Mouse (Mus musculus): Measurements from ENCODE around the gene Fxyd7.

Fxyd7 gene

GRCm38 (mm10) chr7:31050921-31051320 is 346 bp downstream of the Fxyd7 start:
- no peak for DNase-seq (ENCODE audit: low spot score)

- DNase-seq (ENCODE audit: low spot score): no peak
These were observed 780 bp downstream of the Fxyd7 start for GRCm38 (mm10) chr7:31050487-31050886.

DNA sequence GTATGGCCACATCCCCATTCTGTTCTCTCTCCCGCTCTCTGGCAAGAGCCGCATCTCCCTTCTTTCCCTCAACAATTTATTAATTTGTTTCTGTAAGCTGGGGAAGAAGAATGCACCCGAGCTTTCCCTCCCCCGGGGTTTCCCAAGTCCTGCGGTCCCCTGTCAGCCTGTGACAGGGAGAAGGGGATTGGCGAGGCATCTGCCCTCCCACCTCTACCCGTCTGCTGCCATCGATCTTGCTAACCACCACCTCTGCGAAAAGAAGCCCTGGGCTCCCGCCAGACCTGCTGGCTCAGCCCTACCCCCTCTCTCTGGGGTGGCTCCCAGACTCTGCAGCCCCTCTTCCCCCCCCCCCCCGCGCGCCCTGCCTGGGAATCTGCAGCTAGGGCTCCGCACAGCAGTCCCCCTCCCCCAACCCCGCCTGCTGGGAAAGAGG is 1.4 kb downstream of the Fxyd7 start:
- DNase-seq (ENCODE audit: low spot score): no peak

- DNase-seq (ENCODE audit: low spot score): no peak
These were observed 2.0 kb downstream of the Fxyd7 start for GRCm38 (mm10) chr7:31049135-31049845.

GRCm38 (mm10) chr7:31042431-31042910 is 8.8 kb downstream of the Fxyd7 start, which contains the start of gene Fxyd5:
Gene Fxyd5 (minus strand): TSS chr7:31042481.
- DNase-seq (ENCODE audit: low spot score): no peak

DNA sequence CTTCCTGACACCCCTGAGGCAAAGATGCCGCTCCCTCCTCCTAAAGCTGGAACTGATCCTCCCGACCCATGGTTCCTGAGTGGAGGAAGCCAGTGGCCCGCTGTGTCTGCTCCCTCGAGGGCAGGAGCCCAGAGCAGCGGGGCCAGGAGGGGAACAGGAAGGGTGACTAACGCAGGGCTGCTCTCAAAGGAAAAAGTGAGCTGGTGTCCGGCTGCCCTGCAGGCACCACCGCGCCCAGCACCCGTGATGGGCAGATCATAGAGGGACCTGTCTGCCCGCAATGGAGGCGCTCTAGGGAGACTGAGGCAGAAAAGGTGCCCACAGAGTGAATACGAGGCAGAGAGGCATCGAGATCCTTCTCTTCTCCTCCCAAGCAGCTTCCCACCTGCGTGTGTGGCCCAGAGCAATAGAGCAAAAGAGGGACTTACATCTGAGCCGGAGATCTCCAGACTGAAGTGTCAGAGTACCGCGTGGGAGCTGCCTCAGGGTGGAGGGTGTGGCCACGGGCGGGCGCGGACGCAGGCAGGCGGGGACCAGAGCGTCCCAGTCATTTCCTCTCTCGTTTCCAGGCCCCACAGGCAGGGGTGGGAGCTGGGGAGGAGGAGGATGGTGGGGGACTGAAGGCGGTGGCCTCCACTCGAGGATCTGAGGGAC is 9.5 kb downstream of the Fxyd7 start:
- DNase-seq (ENCODE audit: low spot score): no peak

DNA sequence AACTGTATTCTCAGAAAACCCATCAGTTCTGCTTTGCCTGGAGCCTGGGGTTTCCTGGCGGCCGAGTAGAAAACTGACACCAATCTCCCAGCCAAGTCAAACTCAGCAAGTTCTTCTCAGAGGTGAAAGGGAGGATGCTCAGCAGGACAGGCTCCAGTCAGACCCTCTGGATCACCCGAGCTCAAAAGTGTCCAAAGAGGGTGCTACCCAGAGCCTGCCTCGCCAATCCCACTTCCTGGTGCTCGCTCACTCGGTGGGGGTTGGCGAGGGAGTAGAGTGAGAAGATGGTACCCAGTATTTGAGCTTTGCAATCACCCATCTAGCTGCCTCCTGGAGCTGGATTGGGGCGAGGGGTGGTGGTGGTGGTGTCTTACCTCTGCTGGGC is 10.3 kb downstream of the Fxyd7 start:
- no peak for DNase-seq (ENCODE audit: low spot score)

DNA sequence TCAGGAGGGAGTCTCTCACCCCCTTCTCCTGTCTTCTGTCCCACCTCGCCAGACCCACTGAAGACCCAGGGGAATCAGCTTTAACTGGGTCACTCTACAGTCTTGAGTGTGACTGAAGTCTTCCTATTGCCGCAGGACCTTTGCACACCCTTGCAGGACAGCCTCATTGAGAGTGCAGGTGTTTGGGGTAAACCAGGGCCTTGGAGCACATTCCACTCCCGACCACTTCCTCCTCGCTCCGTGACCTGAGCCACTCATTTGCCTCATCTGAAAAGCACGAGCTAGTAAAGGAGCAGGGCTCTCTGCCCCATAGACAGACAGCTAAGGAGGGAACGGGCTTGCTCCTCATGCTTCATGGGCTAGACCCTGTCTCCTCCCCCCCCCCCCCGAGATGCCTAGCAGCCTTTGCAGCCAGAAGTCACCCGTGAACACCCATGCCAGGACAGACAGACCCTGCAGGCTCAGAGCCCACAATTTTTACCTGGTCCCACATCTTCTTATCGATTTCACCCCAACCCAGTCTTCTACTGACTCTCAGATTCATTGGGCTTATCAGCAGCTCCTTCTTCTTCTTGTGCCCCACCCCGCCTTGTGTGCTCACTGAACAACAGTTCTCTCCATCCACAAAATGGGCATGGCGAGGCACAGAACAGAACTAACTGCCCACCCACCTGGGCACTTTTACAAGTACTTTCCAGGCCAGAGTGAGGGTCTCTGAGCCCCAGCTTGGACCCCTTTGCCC is 10.8 kb downstream of the Fxyd7 start:
- DNase-seq (ENCODE audit: low spot score): no peak

DNA sequence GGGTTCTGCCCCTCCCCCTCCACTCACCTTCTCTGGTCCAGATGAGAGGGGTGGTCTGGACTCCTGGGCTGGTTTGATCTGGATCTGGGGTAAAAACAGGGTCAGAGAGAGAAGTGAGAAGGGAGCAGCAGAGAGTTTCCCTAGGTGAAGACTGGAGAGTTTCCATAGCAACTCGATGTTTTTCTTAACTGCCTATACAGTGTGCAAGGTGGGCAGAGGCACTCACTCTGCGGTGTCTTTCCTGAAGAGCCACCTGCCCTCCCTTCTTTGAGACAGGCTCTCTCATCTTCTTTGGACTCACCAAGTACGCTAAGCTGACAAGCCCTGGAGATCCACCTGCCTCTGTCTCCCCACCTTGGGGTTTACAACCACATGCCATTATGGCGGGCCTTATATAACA is 12.3 kb downstream of the Fxyd7 start:
- no peak for DNase-seq (ENCODE audit: low spot score)

- no peak for DNase-seq (ENCODE audit: low spot score)
These were observed 13.6 kb downstream of the Fxyd7 start for GRCm38 (mm10) chr7:31037675-31038074.

- DNase-seq (ENCODE audit: low spot score): no peak
These were observed 14.3 kb downstream of the Fxyd7 start for GRCm38 (mm10) chr7:31036917-31037316.

GRCm38 (mm10) chr7:31035291-31035690 is 16.0 kb downstream of the Fxyd7 start:
- DNase-seq (ENCODE audit: low spot score): no peak

GRCm38 (mm10) chr7:31034789-31035188 is 16.5 kb downstream of the Fxyd7 start:
- DNase-seq (ENCODE audit: low spot score): no peak

DNA sequence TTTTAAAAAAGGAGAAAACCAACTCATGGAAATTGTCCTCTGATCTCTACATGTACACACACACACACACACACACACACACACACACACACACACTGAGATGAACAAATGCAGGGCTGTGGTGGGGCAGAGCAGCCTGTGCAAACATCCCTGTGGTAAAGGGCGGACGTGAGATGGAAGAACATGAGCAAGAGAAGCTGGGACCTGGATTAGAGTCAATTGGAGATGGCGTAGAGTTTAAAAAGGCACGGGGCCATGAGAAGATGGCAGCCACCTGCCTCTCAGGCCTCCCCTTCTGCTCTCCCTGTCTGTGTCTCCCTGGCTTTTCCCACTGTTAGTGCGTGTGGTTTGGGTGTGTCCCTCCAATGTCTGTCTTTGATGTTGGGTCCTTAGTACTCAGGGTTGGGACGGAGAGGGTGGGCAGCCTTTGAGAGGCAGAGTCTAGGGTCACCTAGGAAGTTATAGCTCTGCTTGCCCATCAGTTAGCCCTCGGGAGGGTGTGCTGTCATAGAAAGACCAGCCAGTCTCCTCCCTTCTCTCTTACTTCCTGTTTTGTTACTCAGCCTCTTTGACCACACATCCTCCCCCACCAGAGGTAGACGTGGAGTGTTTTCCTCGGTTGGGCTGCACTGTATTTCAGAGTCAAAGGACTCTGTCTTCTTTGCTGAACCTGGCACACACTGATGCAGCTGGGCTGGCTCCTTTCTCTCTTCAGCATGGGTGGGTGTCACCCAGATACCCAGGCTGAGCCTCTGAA is 17.7 kb downstream of the Fxyd7 start:
- DNase-seq (ENCODE audit: low spot score): no peak

DNA sequence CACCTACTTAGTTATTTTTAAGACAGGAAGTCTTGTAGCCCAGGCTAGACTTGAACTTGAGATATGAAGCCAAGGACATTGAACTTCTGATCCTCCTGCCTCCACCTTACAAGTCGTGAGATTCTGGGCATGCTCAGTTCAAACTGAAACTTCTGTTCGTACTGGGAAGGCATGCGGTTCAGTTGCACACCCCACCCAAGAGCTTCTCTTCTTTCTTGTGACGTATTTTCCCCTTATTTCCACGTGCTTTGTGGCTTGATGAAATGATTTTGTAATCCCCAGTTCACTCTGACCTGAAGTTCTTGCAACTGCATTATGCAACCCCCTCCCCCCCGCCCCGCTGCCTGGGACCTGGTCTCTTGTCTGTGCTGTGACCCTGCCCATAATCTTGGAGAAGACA is 19.5 kb downstream of the Fxyd7 start:
- DNase-seq (ENCODE audit: low spot score): no peak

DNA sequence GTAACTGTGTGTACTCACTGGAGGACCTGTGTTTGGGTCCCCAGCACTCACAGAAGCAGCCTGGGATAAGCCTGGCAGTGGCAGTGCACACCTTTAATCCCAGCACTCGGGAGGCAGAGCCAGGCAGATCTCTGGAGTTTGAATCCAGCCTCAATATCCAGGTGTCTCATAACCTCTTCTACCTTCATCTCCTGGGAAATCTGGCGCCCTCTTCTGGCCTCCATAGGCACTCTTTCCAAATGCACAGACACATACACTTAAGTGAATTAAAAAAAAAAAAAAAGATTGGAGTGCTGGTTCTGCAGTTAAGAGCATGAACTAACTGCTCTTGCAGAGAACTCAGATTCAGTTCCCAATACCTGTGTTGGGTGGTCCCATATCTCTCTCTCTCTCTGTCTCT is 20.6 kb downstream of the Fxyd7 start:
- no peak for DNase-seq (ENCODE audit: low spot score)

DNA sequence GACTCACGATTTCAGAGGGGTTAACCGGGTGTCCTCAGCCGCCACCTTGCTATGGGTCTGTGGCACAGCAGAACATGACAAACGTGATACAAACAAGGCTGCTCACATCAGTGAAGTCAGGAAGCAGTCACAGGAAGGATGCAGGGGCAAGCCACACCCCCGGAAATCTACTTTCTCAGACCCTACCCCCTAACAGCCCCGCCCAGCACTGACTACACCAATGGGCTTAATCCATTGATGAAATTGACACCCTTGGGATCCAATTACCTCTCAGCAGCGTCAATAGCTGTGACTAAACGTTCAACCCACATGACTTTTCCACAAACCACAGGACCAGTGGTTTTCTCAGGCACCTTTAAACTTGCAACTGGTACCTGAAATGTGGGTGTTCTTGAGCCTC is 22.7 kb downstream of the Fxyd7 start:
- no peak for DNase-seq (ENCODE audit: low spot score)

DNA sequence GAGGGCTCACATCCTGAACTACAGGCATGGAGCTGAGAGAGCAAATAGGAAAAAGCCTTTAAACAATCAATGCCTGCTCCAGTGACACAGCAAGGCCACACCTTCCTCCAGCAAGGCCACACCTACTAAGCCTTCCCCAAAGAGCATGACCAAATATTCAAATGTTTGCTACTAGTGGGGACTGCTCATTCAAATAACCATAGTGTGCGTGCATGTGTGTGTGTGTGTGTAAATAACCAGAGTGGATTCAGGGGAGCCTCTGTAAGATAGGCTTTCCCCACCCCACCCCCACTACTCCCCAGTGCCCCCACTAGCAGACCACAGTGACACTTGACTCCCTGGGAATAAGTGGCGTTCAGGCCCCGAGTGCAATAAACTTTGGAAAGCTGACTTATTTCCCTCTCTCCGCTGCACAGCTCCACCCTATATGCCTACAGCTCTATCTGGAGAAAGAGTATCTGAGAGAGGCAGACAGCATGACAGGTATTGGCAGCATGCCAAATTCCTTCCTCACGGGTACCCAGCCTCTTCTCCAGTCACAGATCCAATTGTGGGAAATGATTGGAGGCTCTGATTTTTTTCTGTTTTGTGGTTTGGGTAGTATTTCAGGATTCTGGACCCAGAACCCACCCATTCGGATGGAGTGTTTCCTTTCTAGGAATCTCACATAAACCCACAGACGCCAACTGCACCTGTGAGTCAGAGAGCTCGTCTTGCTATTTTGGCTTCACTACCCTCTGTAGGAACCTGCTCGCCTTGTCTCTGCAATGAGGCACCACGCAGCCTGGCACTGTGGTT is 34.0 kb downstream of the Fxyd7 start:
- no peak for DNase-seq (ENCODE audit: low spot score)

- no peak for DNase-seq (ENCODE audit: low spot score)
These were observed 38.3 kb downstream of the Fxyd7 start for GRCm38 (mm10) chr7:31012971-31013370.

- no peak for DNase-seq (ENCODE audit: low spot score)
These were observed 42.4 kb downstream of the Fxyd7 start for GRCm38 (mm10) chr7:31008889-31009288.

- DNase-seq (ENCODE audit: low spot score): no peak
These were observed 43.1 kb downstream of the Fxyd7 start for GRCm38 (mm10) chr7:31008175-31008574.
